Mouse (Mus musculus) embryonic fibroblast, embryonic 13.5 days (primary cell): ENCODE measurements around the gene Tead1. TPM values are rescaled to one million over a fixed set of nuclear protein-coding genes. Genes with fewer than 3 reads are reported as not detected.

Experiments
- H3K27ac ChIP-seq: 2 replicates; pipeline ENCODE4 v1.5.1; 2012; ENCODE audit warnings: low read length, control low read depth, inconsistent platforms; ENCODE audit not compliant: insufficient read depth
- H3K4me1 ChIP-seq: 2 replicates; pipeline ENCODE4 v1.6.1; 2011; ENCODE audit warnings: low read length; ENCODE audit not compliant: control insufficient read depth, insufficient read depth
- H3K4me3 ChIP-seq: 2 replicates; pipeline ENCODE4 v1.5.1; 2011; ENCODE audit warnings: mild to moderate bottlenecking, control low read depth, low read length; ENCODE audit not compliant: insufficient read depth
- CTCF ChIP-seq: IDR thresholded peaks from 2 replicates; pipeline ENCODE4 v1.5.1; 2011; ENCODE audit warnings: mild to moderate bottlenecking, control low read depth, low read length, moderate library complexity, borderline replicate concordance; ENCODE audit not compliant: insufficient read depth
- POLR2A ChIP-seq: IDR thresholded peaks from 2 replicates; pipeline ENCODE4 v1.6.1; 2011; ENCODE audit warnings: low read depth, mild to moderate bottlenecking, control low read depth, low read length, moderate library complexity
- polyA plus RNA-seq: library from polyadenylated mRNA; stranded (reverse); fragments of >200 nt; gene quantifications from 2 replicates; pipeline ENCODE4 v1.2.4, GENCODE M21; 2011; ENCODE audit warnings: low read depth; ENCODE audit not compliant: missing spikeins, insufficient read length

Gene Tead1
- polyA plus RNA-seq, 1 experiment: 209 TPM

GRCm38 (mm10) chr7:112786556-112787225 is 107.6 kb downstream of the Tead1 start:
- TF ChIP-seq CTCF (no peak), POLR2A (no peak)
- H3K4me3 ChIP-seq: no peak overlapping the region
- H3K27ac ChIP-seq: no peak overlapping the region
- H3K4me1 ChIP-seq: peaks cover 17% of the 10 kb centered on the region

- Histone ChIP-seq H3K4me3 (no peak overlapping the region), H3K27ac (no peak overlapping the region), H3K4me1 (peaks cover 19% of the 10 kb centered on the region)
- TF ChIP-seq POLR2A (no peak), CTCF (no peak)
Measured at GRCm38 (mm10) chr7:112787281-112787680, 108.2 kb downstream of the Tead1 start.

GRCm38 (mm10) chr7:112788321-112788751 is 109.2 kb downstream of the Tead1 start:
- H3K4me1 ChIP-seq: peaks cover 27% of the 10 kb centered on the region
- no peak overlapping the region for H3K27ac ChIP-seq
- TF ChIP-seq POLR2A: no peak
- TF ChIP-seq CTCF: no peak
- no peak overlapping the region for H3K4me3 ChIP-seq

GRCm38 (mm10) chr7:112789693-112790092 is 110.6 kb downstream of the Tead1 start:
- TF ChIP-seq POLR2A: no peak
- TF ChIP-seq CTCF: no peak

GRCm38 (mm10) chr7:112790334-112790733 is 111.2 kb downstream of the Tead1 start:
- H3K4me1 ChIP-seq: peaks cover 31% of the 10 kb centered on the region
- no peak overlapping the region for H3K27ac ChIP-seq
- TF ChIP-seq CTCF (no peak), POLR2A (no peak)
- no peak overlapping the region for H3K4me3 ChIP-seq

More at GRCm38 (mm10) chr7:112789693-112790092, 110.6 kb downstream of the Tead1 start:
- H3K4me1 ChIP-seq: peaks cover 32% of the 10 kb centered on the region
- no peak overlapping the region for H3K27ac ChIP-seq
- H3K4me3 ChIP-seq: no peak overlapping the region

GRCm38 (mm10) chr7:112792679-112793078 is 113.6 kb downstream of the Tead1 start:
- Histone ChIP-seq H3K27ac (peak overlapping the region; percentile 44; the same call in 1 of the 2 replicates), H3K4me1 (peaks cover 33% of the 10 kb centered on the region), H3K4me3 (no peak overlapping the region)
- TF ChIP-seq POLR2A (no peak), CTCF (no peak)

- H3K4me3 ChIP-seq: no peak overlapping the region
- no peak overlapping the region for H3K27ac ChIP-seq
- no peak for TF ChIP-seq POLR2A
- no peak for TF ChIP-seq CTCF
- peaks cover 33% of the 10 kb centered on the region for H3K4me1 ChIP-seq
Measured at GRCm38 (mm10) chr7:112793903-112794302, 114.8 kb downstream of the Tead1 start.

- H3K4me1 ChIP-seq: peaks cover 33% of the 10 kb centered on the region
- no peak for TF ChIP-seq POLR2A
- TF ChIP-seq CTCF: no peak
- H3K4me3 ChIP-seq: no peak overlapping the region
- no peak overlapping the region for H3K27ac ChIP-seq
Measured at GRCm38 (mm10) chr7:112794481-112794880, 115.4 kb downstream of the Tead1 start.

- Histone ChIP-seq H3K27ac (peak overlapping the region; percentile 69), H3K4me3 (no peak overlapping the region), H3K4me1 (peaks cover 29% of the 10 kb centered on the region)
- no peak for TF ChIP-seq CTCF
Measured at GRCm38 (mm10) chr7:112797526-112798321, 118.6 kb downstream of the Tead1 start.

- Histone ChIP-seq H3K27ac (no peak overlapping the region), H3K4me3 (no peak overlapping the region), H3K4me1 (peaks cover 25% of the 10 kb centered on the region)
- TF ChIP-seq POLR2A (no peak), CTCF (no peak)
Measured at GRCm38 (mm10) chr7:112801706-112802105, 122.6 kb downstream of the Tead1 start.
